Mouse (Mus musculus) lung, embryonic 16.5 days (tissue): ENCODE data around the gene Gm9803. TPM values are rescaled to one million over a fixed set of nuclear protein-coding genes. Genes with fewer than 3 reads are reported as not detected.

Source experiments
- ATAC-seq: fragments of 200-750 bp; cut with Nextera tagmentation; 2 replicates; pipeline ENCODE4 v1.8.0; 2017; ENCODE audit warnings: low read depth, mild to moderate bottlenecking, moderate library complexity
- H3K27ac ChIP-seq: fragments of 300-500 bp; sonication (generic); 2 replicates; pipeline ENCODE4 v1.5.1; 2014; ENCODE audit warnings: mild to moderate bottlenecking, control low read depth, low read length
- H3K27me3 ChIP-seq: fragments of 300-500 bp; sonication (generic); 2 replicates; pipeline ENCODE4 v1.6.1; 2014; ENCODE audit warnings: low read depth, low read length, mixed read lengths; ENCODE audit not compliant: control insufficient read depth, insufficient read depth
- H3K36me3 ChIP-seq: fragments of 300-500 bp; sonication (generic); 2 replicates; pipeline ENCODE4 v1.6.1; 2014; ENCODE audit warnings: low read length; ENCODE audit not compliant: control insufficient read depth, insufficient read depth
- H3K4me1 ChIP-seq: fragments of 300-500 bp; sonication (generic); replicated peaks from 2 replicates; pipeline ENCODE4 v1.6.1; 2014; ENCODE audit warnings: low read length, mixed read lengths; ENCODE audit not compliant: control insufficient read depth, insufficient read depth
- H3K4me2 ChIP-seq: fragments of 300-500 bp; sonication (generic); 2 replicates; pipeline ENCODE4 v1.6.1; 2014; ENCODE audit warnings: low read depth, low read length, control low read depth
- H3K4me3 ChIP-seq: fragments of 300-500 bp; sonication (generic); 2 replicates; pipeline ENCODE4 v1.5.1; 2014; ENCODE audit warnings: mild to moderate bottlenecking, low read length, control low read depth
- H3K9ac ChIP-seq: fragments of 300-500 bp; sonication (generic); 2 replicates; pipeline ENCODE4 v1.6.1; 2014; ENCODE audit warnings: low read length, control low read depth
- H3K9me3 ChIP-seq: fragments of 300-500 bp; sonication (generic); 2 replicates; pipeline ENCODE4 v1.6.1; 2016; ENCODE audit warnings: low read length; ENCODE audit not compliant: control insufficient read depth
- WGBS: fragments of 180-500 bp; shearing (Covaris S2); extraction: QIAGEN DNeasy Blood & Tissue Kit; methylation state at CpG from one replicate; pipeline ENCODE4 v1.1.7; 2014; 5-methylcytosine and 5-hydroxymethylcytosine counted together
- polyA plus RNA-seq: library from polyadenylated mRNA; unstranded; fragments of >200 nt; fragmentation: Nextera tagmentation; extraction: Ambion mirVana; gene quantifications from 2 replicates; pipeline ENCODE4 v1.2.1, GENCODE M21; 2015

Gm9803 gene
- polyA plus RNA-seq, 1 experiment from 2014 or later: 12.5 TPM

DNA sequence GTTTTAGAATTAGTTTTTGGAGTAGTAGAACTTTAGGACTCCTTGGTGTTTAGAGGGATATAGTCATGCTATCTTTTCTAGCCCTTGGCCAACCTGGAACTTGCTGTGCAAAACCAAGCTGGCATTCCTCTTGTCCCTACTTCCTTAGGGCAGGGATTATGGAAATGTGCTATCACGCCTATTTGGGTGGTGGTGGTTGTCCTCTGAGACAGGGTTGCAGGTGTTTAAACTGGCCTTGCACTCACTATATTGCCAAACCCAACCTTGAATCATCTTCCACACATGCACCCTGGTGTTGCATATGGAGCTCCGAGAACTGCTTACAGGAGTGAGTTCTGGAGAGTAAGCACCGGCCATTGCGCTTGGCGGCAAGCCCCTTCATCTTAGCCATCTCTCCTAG is 41.9 kb upstream of the Gm9803 start:
- H3K4me1 ChIP-seq: peaks cover 32% of the 10 kb centered on the region
- 90% methylated on average over 5 of the region's 5 CpGs for WGBS

DNA sequence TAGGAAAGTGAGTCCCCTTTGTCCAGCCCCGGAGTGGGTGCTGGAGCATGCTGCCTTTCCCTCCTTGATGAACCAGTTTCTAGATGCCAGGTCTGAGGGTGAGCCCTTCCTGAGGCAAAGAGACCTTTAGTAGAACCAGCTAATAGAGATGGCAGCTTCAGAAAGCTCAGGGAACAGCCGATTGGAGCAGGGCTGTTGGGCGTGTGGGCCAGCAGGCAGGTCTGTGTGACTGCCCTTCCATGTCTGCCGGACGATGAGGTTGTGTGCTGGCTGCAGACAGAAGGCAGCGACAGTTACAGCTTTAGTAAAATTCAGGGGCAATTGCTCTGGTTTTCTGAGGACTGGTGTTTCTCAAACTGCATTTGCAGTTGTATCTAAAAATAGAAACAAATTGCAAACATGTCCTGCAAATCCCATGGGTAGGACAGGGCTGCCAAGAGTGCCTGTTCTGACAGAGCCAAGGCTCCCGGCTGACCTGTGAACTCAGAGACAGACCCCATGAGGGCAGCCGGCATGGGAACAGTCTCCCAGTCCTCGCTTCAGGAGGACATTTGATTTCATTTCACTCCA is 40.4 kb upstream of the Gm9803 start:
- Histone ChIP-seq H3K27me3 (no peaks in the 10 kb centered on the region), H3K36me3 (no peaks in the 10 kb centered on the region), H3K9me3 (no peaks in the 10 kb centered on the region), H3K4me2 (peak overlapping the region; percentile 43), H3K4me1 (peaks cover 26% of the 10 kb centered on the region), H3K27ac (peak overlapping the region; percentile 91), H3K9ac (peak overlapping the region; percentile 58), H3K4me3 (no peak overlapping the region)
- 31% methylated on average over 9 of the region's 9 CpGs for WGBS
- no peak for ATAC-seq

More for the DNA sequence above, 41.9 kb upstream of the Gm9803 start:
- ATAC-seq: no peak
- no peak overlapping the region for H3K9ac ChIP-seq
- H3K36me3 ChIP-seq: no peaks in the 10 kb centered on the region
- H3K9me3 ChIP-seq: no peaks in the 10 kb centered on the region
- no peak overlapping the region for H3K27ac ChIP-seq
- no peak overlapping the region for H3K4me2 ChIP-seq
- H3K27me3 ChIP-seq: no peaks in the 10 kb centered on the region
- no peak overlapping the region for H3K4me3 ChIP-seq

DNA sequence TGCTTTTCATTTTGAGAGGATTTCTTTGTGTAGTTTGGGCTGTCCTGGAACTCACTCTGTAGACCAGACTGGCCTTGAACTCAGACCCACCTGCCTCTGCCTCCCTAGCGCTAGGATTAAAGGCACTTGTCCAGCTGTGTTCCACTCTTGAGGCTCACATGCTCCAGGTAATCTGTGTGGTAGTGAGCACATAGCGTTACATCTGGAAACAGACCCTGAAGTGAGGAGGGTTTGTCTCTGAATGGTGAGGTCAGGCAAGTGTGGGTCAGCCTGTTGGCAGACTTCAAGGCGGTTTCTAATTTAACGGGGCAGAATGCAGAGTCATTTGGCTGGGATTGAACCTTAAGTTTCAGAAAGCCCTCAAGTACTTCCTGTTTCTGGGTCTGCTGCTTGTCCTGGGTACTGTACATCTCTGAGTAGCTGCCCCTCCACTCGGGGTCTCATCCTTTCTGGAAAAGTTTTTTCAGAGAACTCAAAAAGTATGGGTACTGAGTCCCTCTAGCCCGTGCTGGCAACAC is 38.1 kb upstream of the Gm9803 start:
- H3K4me2 ChIP-seq: no peak overlapping the region
- H3K9me3 ChIP-seq: no peaks in the 10 kb centered on the region
- WGBS: 75% methylated on average over 6 of the region's 6 CpGs
- no peak overlapping the region for H3K9ac ChIP-seq
- no peak overlapping the region for H3K27ac ChIP-seq
- H3K27me3 ChIP-seq: no peaks in the 10 kb centered on the region
- ATAC-seq: no peak
- no peaks in the 10 kb centered on the region for H3K36me3 ChIP-seq
- H3K4me3 ChIP-seq: no peak overlapping the region
- H3K4me1 ChIP-seq: peaks cover 34% of the 10 kb centered on the region

DNA sequence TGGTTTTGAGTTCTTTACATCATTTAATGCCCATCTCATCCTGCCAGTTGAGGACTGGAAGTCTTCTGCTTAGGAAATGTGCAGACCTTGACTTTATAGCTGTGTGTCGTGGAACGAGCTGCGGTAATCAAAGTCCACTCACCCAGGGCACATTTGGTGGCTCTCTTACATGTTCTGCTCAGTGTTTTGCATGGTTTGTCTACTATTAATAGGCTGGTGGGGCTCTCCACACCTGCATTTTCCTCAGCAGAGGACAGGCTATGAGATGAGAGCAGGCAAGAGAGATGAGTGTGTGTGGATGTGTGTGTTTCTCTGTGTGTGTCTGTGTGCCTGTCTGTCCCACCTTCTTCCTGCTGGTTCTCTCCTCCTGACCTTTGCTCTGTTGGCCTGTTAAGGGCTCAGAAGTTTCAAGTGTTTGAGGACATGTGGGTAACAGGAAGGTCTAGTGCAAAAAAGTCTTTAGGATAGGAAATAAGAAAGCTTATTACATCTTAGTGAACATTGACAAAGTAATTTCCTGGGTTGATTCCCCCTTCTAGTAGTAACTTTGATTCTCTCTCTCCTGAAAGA is 36.4 kb upstream of the Gm9803 start:
- Histone ChIP-seq H3K9me3 (no peaks in the 10 kb centered on the region), H3K4me3 (no peak overlapping the region), H3K4me2 (no peak overlapping the region), H3K36me3 (no peaks in the 10 kb centered on the region), H3K4me1 (peaks cover 29% of the 10 kb centered on the region), H3K9ac (no peak overlapping the region), H3K27me3 (no peaks in the 10 kb centered on the region), H3K27ac (no peak overlapping the region)
- WGBS: 82% methylated on average over 3 of the region's 3 CpGs
- no peak for ATAC-seq

DNA sequence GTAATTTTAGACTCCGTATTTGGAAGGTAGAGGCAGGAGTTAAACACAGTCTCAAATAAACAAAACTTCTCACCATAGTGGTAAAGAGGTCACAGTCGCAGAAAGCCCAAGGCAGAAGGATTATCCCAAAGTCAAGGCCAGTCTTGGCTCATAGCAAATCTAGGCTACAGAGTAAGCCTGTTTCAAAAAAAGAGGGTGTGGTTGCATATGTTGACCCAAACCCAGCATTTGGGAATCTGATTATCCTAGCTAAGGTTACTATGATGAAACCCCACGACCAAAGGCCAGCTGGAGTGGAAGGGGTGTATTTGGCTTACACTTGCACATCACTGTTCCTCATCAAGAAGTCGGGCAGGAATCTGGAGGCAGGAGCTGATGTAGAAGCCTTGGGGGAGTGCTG is 35.6 kb upstream of the Gm9803 start:
- 65% methylated on average over 4 of the region's 4 CpGs for WGBS
- H3K9me3 ChIP-seq: no peaks in the 10 kb centered on the region
- no peak overlapping the region for H3K9ac ChIP-seq
- no peak for ATAC-seq
- H3K4me2 ChIP-seq: no peak overlapping the region
- no peaks in the 10 kb centered on the region for H3K27me3 ChIP-seq
- no peak overlapping the region for H3K27ac ChIP-seq
- no peaks in the 10 kb centered on the region for H3K36me3 ChIP-seq
- H3K4me1 ChIP-seq: peaks cover 22% of the 10 kb centered on the region
- H3K4me3 ChIP-seq: no peak overlapping the region

DNA sequence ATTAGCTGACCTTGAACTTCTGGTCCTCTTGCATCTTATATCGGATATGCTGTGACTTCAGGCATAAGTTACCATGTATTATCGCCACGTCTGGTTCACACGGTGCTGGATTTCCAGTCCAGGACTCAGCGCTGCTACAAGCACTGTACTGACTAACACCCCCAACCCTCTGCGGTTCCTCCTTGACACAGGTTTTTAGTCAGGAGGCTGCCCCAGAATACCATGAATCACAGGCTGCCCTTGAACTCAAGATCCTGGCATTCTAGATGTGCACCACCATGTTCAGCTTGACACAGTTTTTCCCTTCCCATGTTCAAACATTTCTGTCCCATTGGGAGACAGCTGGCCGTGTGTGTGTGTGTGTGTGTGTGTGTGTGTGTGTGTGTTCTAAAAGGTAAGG is 34.7 kb upstream of the Gm9803 start:
- H3K4me2 ChIP-seq: no peak overlapping the region
- H3K4me1 ChIP-seq: peaks cover 16% of the 10 kb centered on the region; the same call in 1 of the 2 replicates
- H3K9ac ChIP-seq: no peak overlapping the region
- 77% methylated on average over 7 of the region's 7 CpGs for whole genome bisulfite sequencing
- H3K27me3 ChIP-seq: no peaks in the 10 kb centered on the region
- H3K4me3 ChIP-seq: no peak overlapping the region
- H3K27ac ChIP-seq: 0 out of 2 replicates have a peak overlapping the region, but pooled peaks have one; percentile 4
- H3K36me3 ChIP-seq: no peaks in the 10 kb centered on the region
- no peaks in the 10 kb centered on the region for H3K9me3 ChIP-seq
- no peak for ATAC-seq

DNA sequence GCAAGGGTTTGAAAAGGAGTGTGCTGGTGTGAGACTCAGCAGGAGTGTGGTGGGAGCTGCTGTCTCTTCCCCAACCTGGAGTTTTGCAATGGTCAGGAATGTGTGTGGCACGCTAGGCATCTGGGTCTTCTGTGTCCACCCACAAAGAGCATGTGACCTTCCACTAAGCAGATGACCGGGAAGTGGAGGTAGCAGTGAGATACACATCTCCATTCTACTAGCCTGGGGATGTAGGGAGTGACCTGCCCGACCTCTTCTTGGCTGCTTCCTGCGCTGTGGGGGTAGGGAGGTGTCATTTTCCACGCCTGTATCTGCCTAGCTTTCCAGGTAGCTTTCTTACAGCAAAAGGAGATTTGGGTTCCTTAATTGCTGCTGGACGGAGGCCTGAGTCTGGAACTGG is 34.3 kb upstream of the Gm9803 start:
- Histone ChIP-seq H3K9me3 (no peaks in the 10 kb centered on the region), H3K36me3 (no peaks in the 10 kb centered on the region), H3K27ac (peak overlapping the region; percentile 4; the same call in 1 of the 2 replicates), H3K27me3 (no peaks in the 10 kb centered on the region), H3K4me1 (peaks cover 15% of the 10 kb centered on the region; the same call in 1 of the 2 replicates), H3K4me3 (no peak overlapping the region), H3K4me2 (no peak overlapping the region), H3K9ac (no peak overlapping the region)
- 26% methylated on average over 6 of the region's 6 CpGs for WGBS
- ATAC-seq: peak; percentile 71; the same call in 1 of the 2 replicates

DNA sequence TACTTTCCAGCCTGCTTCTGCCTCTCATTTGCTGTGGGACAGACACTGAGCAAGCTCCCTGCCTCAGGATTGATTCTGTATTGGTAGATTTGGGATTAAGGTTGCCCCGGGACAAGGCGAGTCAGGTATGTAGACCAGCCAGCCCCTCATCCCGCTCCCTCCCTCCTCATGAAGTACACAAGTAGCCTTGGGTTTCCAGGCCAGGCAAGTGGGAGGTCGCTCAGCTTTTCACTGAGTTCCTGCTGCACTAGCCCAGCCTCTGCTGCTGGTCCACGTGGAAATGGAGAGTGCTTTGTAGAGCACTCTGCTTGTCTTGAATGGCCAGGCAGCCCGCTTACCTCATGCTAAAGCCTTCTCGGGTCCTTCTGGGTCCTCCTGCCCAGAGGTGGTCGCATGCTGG is 33.9 kb upstream of the Gm9803 start:
- no peaks in the 10 kb centered on the region for H3K36me3 ChIP-seq
- H3K4me1 ChIP-seq: peaks cover 15% of the 10 kb centered on the region; the same call in 1 of the 2 replicates
- H3K27me3 ChIP-seq: no peaks in the 10 kb centered on the region
- no peak overlapping the region for H3K4me3 ChIP-seq
- H3K27ac ChIP-seq: 0 out of 2 replicates have a peak overlapping the region, but pooled peaks have one; percentile 4
- no peak overlapping the region for H3K9ac ChIP-seq
- no peaks in the 10 kb centered on the region for H3K9me3 ChIP-seq
- 50% methylated on average over 8 of the region's 8 CpGs for WGBS
- peak; percentile 47 for ATAC-seq
- H3K4me2 ChIP-seq: no peak overlapping the region

DNA sequence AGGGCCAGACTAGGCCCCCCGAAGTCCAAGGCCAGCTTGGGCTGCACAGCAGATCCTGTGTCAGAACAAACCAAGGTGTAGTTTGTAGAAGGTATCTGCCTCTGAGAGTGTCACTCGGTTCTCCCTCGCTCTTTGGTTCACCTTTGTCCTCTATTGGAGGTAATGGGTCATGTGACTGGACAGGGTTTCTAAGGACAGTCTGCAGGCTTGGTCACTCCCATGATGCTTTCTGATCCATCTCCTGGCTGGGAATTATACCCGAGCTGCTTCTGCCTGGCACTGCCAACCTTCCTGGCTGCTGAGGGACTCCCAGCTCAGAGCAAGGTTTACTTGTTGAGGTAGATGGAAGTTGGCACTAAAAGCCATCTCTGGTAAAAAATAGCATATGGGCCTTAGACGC is 33.0 kb upstream of the Gm9803 start:
- WGBS: 78% methylated on average over 5 of the region's 5 CpGs
- Histone ChIP-seq H3K4me2 (no peak overlapping the region), H3K4me3 (no peak overlapping the region), H3K27me3 (no peaks in the 10 kb centered on the region), H3K36me3 (no peaks in the 10 kb centered on the region; the same call in 1 of the 2 replicates), H3K27ac (no peak overlapping the region), H3K9me3 (no peaks in the 10 kb centered on the region), H3K4me1 (peaks cover 15% of the 10 kb centered on the region; the same call in 1 of the 2 replicates), H3K9ac (no peak overlapping the region)
- ATAC-seq: no peak
